Mouse (Mus musculus): Measurements from ENCODE around the gene Nob1.

The Nob1 gene

DNA sequence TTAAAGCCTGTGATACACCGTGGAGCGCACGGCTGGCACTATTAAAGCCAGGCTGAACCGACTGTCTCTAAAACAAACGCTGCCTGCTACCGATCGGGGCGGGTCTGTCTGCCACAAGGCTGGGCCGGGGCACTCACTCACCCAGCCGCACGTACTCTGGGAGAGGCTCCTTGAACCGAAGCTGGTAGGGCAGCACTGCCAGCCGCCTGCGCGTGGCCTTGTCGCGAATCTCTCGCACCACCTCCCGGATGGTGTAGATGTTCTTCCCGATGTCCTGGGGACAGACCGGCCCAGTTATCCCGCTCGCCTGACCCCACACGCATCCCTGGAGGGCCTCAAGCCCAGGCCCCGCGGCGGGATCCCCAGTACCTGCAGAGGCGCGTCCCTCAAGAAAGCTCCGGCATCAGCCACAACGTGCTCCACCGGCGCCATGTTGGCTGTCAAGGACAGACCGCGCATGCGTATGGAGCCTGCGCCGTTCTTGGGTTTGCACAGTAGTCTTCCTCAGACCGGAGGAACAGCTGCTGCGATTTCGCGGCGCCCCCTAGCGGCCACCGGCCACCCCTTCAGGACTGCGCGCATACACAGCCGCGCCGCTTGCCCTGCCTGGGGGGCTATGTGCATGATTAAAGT lies at the start of gene Nob1:
Nob1 (minus strand) TSS at position 455 of the 633 bp plus-strand sequence.
- DNase-seq (ENCODE audit: low spot score), result peak; percentile 93

DNA sequence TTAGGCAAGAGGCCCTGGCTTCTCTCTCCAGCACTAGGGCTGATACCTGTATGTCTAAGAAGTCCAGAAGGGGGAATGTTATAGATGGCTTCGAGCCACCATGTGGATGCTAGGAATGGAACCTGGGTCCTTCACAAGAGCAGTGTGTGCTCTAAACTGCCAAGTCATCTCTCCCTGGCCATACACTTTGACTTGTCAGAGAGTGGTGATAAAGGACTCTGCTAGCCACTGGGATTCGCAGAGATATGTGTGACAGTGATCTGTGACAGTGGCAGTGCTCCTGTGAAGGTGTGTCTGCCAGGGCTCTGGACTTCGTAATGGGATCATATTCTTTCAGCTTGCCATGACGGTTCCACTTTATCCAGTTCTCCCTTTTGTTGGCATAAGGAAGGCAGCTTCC lies 48.5 kb upstream of the Nob1 start:
- no peak for DNase-seq (ENCODE audit: low spot score)

- no peak for DNase-seq (ENCODE audit: low spot score)
These were observed 47.7 kb upstream of the Nob1 start for GRCm38 (mm10) chr8:107472403-107473100.

DNA sequence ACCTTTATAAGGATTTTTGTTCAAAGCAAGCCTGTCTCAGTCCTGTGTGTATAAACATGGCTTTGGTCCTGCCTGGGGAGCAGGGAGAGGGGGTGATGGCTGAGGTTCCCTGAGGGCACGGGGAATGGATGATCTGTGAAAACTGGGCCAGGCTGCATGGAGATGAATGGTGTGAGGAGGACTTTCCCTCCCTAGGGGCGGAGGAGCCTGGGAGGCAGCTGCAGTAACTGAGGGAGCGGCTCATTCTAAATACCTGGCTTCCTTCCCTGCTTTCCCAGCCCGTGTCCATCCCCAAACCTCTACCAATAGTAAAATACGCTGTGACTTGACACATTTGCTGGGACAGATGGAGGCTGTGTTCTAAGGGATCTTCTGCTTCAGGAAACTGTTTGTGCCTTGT lies 45.5 kb upstream of the Nob1 start:
- DNase-seq (ENCODE audit: low spot score), result no peak

DNA sequence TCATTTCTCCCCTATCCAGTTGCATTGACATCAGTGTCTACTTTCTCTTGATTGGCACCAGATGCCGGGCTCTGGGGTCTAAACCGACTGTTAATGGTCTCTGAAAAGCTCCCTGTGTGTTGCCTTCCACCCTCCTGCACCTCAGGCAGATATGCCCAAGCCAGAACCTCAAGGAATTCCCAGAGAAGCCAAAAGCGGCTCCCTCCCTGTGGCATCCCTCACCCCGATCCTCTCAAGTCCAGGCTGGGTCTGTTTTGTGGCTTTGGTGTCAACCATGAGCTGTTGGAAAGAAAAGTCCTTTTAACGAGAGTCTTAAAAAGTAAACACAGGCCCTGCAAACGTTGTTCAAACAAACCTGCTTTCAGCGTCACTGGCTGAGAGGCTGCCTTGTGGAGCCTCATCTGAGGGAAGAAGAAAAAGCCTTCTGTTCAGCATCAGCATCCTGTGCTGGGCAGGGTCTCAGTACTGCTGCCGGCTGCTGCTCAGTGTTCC lies 44.0 kb upstream of the Nob1 start:
- no peak for DNase-seq (ENCODE audit: low spot score)

DNA sequence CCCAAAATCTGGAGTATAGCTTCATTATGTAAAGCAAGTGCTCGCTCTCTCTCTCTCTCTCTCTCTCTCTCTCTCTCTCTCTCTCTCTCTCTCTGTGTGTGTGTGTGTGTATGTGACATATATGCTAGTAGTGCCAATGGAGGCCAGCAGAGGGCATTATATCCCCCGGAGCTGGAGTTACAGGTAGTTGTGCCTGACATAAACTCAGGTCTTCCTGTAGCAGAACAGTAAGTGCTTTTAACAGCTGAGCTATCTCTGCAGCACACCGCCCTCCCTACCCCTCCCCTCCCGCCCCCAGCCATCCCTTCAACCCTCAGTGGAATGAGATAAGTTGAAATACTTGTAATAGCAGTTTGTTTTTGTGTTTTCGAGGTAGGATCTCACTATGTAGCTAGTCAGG lies 41.8 kb upstream of the Nob1 start:
- DNase-seq (ENCODE audit: low spot score), result no peak

GRCm38 (mm10) chr8:107465332-107465990 lies 40.6 kb upstream of the Nob1 start:
- no peak for DNase-seq (ENCODE audit: low spot score)

DNA sequence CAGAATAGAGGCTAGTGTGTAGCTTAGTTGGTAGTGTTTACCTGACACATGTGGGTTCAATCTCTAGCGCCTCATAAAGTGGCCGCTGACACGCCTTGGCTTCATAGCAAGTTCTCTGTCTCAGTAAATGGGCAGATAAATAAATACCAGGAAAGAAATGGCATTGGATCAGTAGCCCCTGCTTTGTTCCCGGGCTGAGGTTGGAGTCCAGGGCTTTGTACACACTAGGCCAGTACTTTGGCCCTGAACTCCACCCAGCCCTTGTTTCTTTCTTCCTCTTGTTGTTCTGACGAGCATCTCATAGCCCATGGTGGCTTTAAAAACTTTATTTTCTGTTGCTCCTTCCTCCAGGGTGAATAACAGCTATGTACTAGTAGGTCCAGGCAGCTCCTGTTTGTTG lies 37.6 kb upstream of the Nob1 start:
- DNase-seq (ENCODE audit: low spot score), result no peak

DNA sequence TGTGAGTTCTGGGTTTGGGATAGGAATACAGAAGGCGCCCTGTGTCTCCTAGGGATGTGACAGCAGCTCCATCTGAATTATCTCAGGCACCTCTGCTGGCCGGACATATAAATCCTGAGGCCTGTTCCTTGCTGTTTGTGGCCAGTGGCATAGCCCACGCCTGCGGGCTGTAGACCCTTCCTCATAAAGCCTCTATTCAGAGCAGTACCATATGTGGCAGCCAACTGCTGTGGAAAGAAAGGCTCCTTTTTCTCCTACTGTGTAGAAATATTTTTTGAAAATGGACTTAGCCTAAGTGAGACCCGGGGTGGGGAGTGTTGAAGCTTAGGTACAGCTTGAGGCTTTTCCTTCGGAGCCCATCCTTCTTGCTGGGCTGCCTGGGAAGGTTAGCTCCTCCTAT lies 33.4 kb upstream of the Nob1 start:
- no peak for DNase-seq (ENCODE audit: low spot score)

GRCm38 (mm10) chr8:107457725-107458124 lies 32.9 kb upstream of the Nob1 start:
- no peak for DNase-seq (ENCODE audit: low spot score)

- peak; percentile 44 for DNase-seq (ENCODE audit: low spot score)
These were observed 30.4 kb upstream of the Nob1 start for GRCm38 (mm10) chr8:107455268-107455667.

DNA sequence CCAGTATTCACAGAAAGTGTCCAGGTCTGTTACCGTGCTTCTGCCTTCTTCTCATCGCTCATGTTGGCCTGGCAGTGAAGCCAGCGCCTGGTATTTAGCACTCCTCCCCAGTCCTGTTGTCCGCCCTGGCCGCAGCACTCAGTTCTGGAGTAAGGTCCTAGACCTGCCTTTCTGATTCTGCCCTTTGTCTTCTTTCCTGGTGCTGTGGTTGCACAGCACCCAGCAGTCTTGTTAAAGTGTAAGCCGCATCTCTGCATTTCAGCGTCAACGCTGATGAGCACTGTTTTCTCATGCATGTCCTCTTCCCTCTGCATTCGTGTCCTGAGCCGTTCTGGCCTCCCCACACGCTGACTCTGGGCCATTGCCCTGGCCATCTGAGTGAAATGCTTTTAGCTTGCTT lies 28.5 kb upstream of the Nob1 start:
- DNase-seq (ENCODE audit: low spot score), result no peak

DNA sequence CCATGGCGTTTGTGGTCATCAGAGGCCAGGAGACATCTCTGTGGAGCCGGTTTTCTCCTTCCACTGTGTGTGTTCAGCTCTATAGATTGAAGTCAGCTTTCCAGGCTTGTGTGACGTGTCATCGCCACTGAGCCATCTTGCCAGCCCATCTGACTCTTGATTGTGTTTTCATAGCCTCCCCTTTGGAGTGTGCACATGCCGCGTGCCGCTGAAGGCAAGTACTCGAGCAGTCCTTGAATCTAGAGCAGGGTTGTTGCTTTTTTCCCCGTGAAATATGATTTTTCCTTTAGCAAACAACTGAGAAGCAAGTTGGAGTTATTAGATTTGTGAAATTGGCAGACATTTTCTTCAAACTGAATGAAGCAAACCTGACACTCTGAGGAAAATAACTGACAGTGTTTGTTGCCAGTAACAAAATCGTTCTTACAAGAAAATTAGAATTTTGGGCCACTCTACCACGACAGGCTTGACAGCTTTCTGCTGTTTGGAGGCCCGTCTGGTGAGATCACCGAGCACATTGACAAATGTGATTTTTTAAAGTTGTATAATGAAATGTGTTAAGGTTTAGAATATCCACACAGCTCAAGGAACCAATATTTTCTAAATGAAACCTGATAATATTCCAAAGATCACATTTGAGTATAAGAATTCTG lies 26.7 kb upstream of the Nob1 start:
- no peak for DNase-seq (ENCODE audit: low spot score)

GRCm38 (mm10) chr8:107449655-107450054 lies 24.8 kb upstream of the Nob1 start:
- no peak for DNase-seq (ENCODE audit: low spot score)

- no peak for DNase-seq (ENCODE audit: low spot score)
These were observed 24.3 kb upstream of the Nob1 start for GRCm38 (mm10) chr8:107449130-107449529.

GRCm38 (mm10) chr8:107448382-107448889 lies 23.6 kb upstream of the Nob1 start:
- DNase-seq (ENCODE audit: low spot score), result no peak

DNA sequence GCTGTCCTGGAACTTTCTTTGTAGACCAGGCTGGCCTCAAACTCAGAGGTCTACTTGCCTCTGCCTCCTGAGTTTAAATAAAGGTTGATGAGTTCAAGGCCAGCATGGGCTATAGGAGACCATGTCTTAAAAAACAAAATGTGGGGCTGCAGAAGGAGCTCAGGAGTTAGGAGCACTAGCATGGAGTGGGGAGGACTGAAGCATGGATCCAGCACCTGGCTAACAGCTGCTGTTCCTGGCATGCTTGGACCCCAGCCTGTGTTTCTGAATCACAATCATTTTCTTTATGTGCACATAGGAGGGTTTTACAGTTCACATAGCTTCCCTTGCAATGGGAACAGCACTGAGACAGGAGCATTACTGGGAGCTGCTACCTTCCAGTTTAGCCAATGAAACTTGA lies 22.9 kb upstream of the Nob1 start:
- DNase-seq (ENCODE audit: low spot score), result no peak

DNA sequence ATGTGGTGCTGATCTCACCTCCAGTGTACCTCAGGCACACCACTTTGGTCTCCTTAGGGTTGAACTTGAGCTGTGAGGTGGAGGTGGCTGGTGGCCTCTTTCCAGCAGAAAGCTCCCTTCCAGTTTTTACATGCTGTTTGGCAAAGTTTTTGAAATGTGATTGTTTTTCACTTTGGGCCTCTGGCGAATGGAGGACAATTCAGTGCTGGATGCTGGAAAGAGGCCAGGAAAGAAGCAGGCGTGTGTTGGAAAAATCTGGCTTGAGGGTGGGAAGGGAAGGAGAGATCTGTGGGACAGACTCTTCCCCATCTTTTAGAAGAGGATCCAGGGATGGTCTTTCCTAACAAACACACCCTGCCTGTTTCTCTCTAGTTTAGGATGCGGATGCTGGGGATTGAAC lies 19.8 kb upstream of the Nob1 start:
- no peak for DNase-seq (ENCODE audit: low spot score)

DNA sequence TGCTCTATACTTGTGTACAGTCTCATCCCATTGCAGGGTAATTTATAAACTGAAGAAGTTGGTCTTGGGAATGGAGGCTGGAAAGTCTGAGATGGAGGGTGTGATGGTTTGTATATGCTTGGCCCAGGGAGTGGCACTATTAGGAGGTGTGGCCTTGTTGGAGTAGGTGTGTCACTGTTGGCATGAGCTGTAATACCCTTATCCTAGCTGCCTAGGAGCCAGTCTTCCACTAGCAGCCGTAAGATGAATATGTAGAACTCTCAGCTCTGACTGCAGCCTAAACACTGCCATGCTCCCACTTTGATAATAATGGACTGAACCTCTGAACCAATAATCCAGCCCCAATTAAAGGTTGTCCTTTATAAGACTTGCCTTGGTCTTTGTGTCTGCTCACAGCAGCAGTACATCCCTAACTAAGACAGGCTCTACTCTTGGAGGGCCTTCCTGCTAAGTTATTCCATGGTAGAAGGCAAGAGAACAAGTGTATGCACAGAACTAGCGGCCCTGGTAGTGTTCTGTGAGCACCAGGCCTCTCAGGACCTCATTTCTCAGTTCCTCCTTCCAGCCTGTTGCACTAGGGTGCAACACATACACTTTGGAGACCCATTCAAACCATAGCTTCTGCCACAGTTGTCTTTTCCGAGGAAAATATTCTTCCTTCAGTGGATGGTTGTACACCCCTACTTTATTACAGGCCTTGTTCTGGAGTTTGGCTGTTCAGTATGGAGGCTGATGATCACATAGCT lies 15.2 kb upstream of the Nob1 start:
- no peak for DNase-seq (ENCODE audit: low spot score)

DNA sequence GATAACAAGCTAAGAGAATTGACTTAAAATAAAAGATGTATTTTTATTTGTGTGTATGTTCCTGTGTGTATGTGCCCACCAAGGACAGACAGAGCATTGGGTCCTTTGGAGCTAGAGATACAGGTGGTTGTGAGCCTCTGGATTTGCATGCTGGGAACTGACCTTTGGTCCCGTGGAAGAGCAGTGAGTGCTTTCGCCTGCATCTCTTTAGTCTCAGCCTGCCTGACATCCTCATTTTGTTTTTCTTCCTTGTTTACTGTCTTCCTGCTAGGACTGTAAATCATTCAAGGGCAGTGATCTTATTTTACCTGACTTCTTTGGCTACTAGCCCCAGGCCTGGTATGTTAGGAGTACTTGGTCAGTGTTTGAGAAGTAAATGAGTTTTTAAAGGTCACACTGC lies 12.9 kb upstream of the Nob1 start:
- DNase-seq (ENCODE audit: low spot score), result no peak

- no peak for DNase-seq (ENCODE audit: low spot score)
These were observed 12.1 kb upstream of the Nob1 start for GRCm38 (mm10) chr8:107436841-107437421.
